Mouse (Mus musculus) kidney, postnatal 25 days (tissue): ENCODE data around the gene Maats1.

Experiments used
- DNase-seq, 2 experiments: peaks; one replicate each; pipeline ENCODE4 v3.0.0; 2021; ENCODE audit warnings: mixed read lengths in 2 of 2

Gene Maats1

GRCm38 (mm10) chr16:38341396-38342324 is at the start of gene Maats1:
TSS of gene Maats1 (minus strand) at chr16:38342143.
- peak; percentile 88 to 89 for DNase-seq

- no peak for DNase-seq
Observed at GRCm38 (mm10) chr16:38390322-38390721, 48.4 kb upstream of the Maats1 start.

- no peak for DNase-seq
Observed at GRCm38 (mm10) chr16:38389284-38389893, 47.4 kb upstream of the Maats1 start.

GRCm38 (mm10) chr16:38388757-38389156 is 46.8 kb upstream of the Maats1 start:
- no peak for DNase-seq

GRCm38 (mm10) chr16:38387389-38387788 is 45.4 kb upstream of the Maats1 start:
- no peak for DNase-seq

- no peak for DNase-seq
Observed at GRCm38 (mm10) chr16:38385700-38386099, 43.8 kb upstream of the Maats1 start.

- no peak for DNase-seq
Observed at GRCm38 (mm10) chr16:38385184-38385634, 43.3 kb upstream of the Maats1 start.

GRCm38 (mm10) chr16:38383683-38384082 is 41.7 kb upstream of the Maats1 start:
- no peak for DNase-seq

GRCm38 (mm10) chr16:38379926-38380325 is 38.0 kb upstream of the Maats1 start:
- no peak for DNase-seq

- DNase-seq: no peak
Observed at GRCm38 (mm10) chr16:38379493-38379892, 37.5 kb upstream of the Maats1 start.

- DNase-seq: no peak
Observed at GRCm38 (mm10) chr16:38379088-38379487, 37.1 kb upstream of the Maats1 start.

- DNase-seq: no peak
Observed at GRCm38 (mm10) chr16:38378591-38378990, 36.6 kb upstream of the Maats1 start.

GRCm38 (mm10) chr16:38377546-38377945 is 35.6 kb upstream of the Maats1 start:
- no peak for DNase-seq

GRCm38 (mm10) chr16:38376841-38377249 is 34.9 kb upstream of the Maats1 start:
- no peak for DNase-seq

- DNase-seq: peak; percentile 50 to 77
Observed at GRCm38 (mm10) chr16:38376163-38376840, 34.4 kb upstream of the Maats1 start.

GRCm38 (mm10) chr16:38375182-38375581 is 33.2 kb upstream of the Maats1 start:
- no peak for DNase-seq

GRCm38 (mm10) chr16:38374379-38375140 is 32.6 kb upstream of the Maats1 start:
- no peak for DNase-seq

- no peak for DNase-seq
Observed at GRCm38 (mm10) chr16:38373941-38374340, 32.0 kb upstream of the Maats1 start.

GRCm38 (mm10) chr16:38373439-38373838 is 31.5 kb upstream of the Maats1 start:
- DNase-seq: no peak

GRCm38 (mm10) chr16:38372876-38373275 is 30.9 kb upstream of the Maats1 start:
- DNase-seq: no peak

- no peak for DNase-seq
Observed at GRCm38 (mm10) chr16:38371705-38372296, 29.9 kb upstream of the Maats1 start.
